Mouse (Mus musculus): ENCODE measurements around the gene March4. TPM values are rescaled to one million over a fixed set of nuclear protein-coding genes. Genes with fewer than 3 reads are reported as not detected.
A peak's percentile ranks its signal among the peaks of the same experiment; 100 is the strongest.

Gene March4
- 0.06 TPM in 2 replicates for polyA plus RNA-seq (2012; rRNA removed)

GRCm38 (mm10) chr1:72536611-72537351 is at the start of gene March4:
March4 (minus strand) TSS chr1:72536930.
- Histone ChIP-seq H3K36me3 (ENCODE audit: control insufficient read depth, insufficient read depth, low read length) (no peaks in the 10 kb centered on the region), H3K27me3 (ENCODE audit: control insufficient read depth, insufficient read depth, low read length) (peaks cover 5% of the 10 kb centered on the region; the same call in 1 of the 2 replicates), H3K4me3 (ENCODE audit: extremely low read depth, insufficient read depth, insufficient read length) (no peak within 1 kb of the TSS), H3K27ac (ENCODE audit: insufficient read depth, low read length) (no peak within 1 kb of the TSS), H3K4me1 (ENCODE audit: control insufficient read depth, insufficient read depth, insufficient read length) (no peaks in the 10 kb centered on the region)
- peak in 1 of 2 experiments; percentile 4 for DNase-seq (ENCODE audit: low read depth in 1 of 2, low spot score in 2 of 2)
- WGBS = 4% methylated on average over 41 of the region's 41 CpGs
- TF ChIP-seq POLR2A (IDR thresholded peaks at IDR 0.05; ENCODE audit: low read depth, low read length) (no peak), CTCF (IDR thresholded peaks at IDR 0.05; ENCODE audit: extremely low read depth, insufficient read depth, insufficient read length, insufficient replicate concordance) (no peak)

GRCm38 (mm10) chr1:72585971-72586875 is 49.5 kb upstream of the March4 start:
- WGBS = 93% methylated on average over 17 of the region's 17 CpGs
- no peak for DNase-seq (ENCODE audit: low read depth in 1 of 2, low spot score in 2 of 2)
- peaks cover 22% of the 10 kb centered on the region for H3K36me3 ChIP-seq (ENCODE audit: control insufficient read depth, insufficient read depth, low read length)
- no peak overlapping the region for H3K27ac ChIP-seq (ENCODE audit: insufficient read depth, low read length)
- H3K4me3 ChIP-seq (ENCODE audit: extremely low read depth, insufficient read depth, insufficient read length) = no peak overlapping the region
- H3K27me3 ChIP-seq (ENCODE audit: control insufficient read depth, insufficient read depth, low read length) = no peaks in the 10 kb centered on the region
- no peak for TF ChIP-seq POLR2A (IDR thresholded peaks at IDR 0.05; ENCODE audit: low read depth, low read length)
- H3K4me1 ChIP-seq (ENCODE audit: control insufficient read depth, insufficient read depth, insufficient read length) = 0 out of 2 replicates have a peak, but pooled peaks cover 2% of the 10 kb centered on the region

GRCm38 (mm10) chr1:72583906-72584305 is 47.2 kb upstream of the March4 start:
- H3K4me1 ChIP-seq (ENCODE audit: control insufficient read depth, insufficient read depth, insufficient read length) = 0 out of 2 replicates have a peak, but pooled peaks cover 2% of the 10 kb centered on the region
- TF ChIP-seq POLR2A (IDR thresholded peaks at IDR 0.05; ENCODE audit: low read depth, low read length) (no peak), CTCF (IDR thresholded peaks at IDR 0.05; ENCODE audit: extremely low read depth, insufficient read depth, insufficient read length, insufficient replicate concordance) (no peak)
- no peaks in the 10 kb centered on the region for H3K27me3 ChIP-seq (ENCODE audit: control insufficient read depth, insufficient read depth, low read length)
- 68% methylated on average over 4 of the region's 4 CpGs for WGBS
- DNase-seq (ENCODE audit: low read depth in 1 of 2, low spot score in 2 of 2) = no peak
- no peak overlapping the region for H3K4me3 ChIP-seq (ENCODE audit: extremely low read depth, insufficient read depth, insufficient read length)
- H3K36me3 ChIP-seq (ENCODE audit: control insufficient read depth, insufficient read depth, low read length) = peaks cover 15% of the 10 kb centered on the region
- no peak overlapping the region for H3K27ac ChIP-seq (ENCODE audit: insufficient read depth, low read length)

GRCm38 (mm10) chr1:72582947-72583731 is 46.4 kb upstream of the March4 start, which contains the start of gene Smarcal1:
Smarcal1 (plus strand) TSS chr1:72583251.
- 0 out of 2 replicates have a peak, but pooled peaks cover 2% of the 10 kb centered on the region for H3K4me1 ChIP-seq (ENCODE audit: control insufficient read depth, insufficient read depth, insufficient read length)
- WGBS = under 1% methylated on average over 25 of the region's 25 CpGs

GRCm38 (mm10) chr1:72578806-72579205 is 42.1 kb upstream of the March4 start:
- H3K4me1 ChIP-seq (ENCODE audit: control insufficient read depth, insufficient read depth, insufficient read length) = no peaks in the 10 kb centered on the region
- H3K27ac ChIP-seq (ENCODE audit: insufficient read depth, low read length) = no peak overlapping the region
- TF ChIP-seq POLR2A (IDR thresholded peaks at IDR 0.05; ENCODE audit: low read depth, low read length) (no peak), CTCF (IDR thresholded peaks at IDR 0.05; ENCODE audit: extremely low read depth, insufficient read depth, insufficient read length, insufficient replicate concordance) (no peak)
- WGBS = 27% methylated on average over 4 of the region's 4 CpGs
- no peaks in the 10 kb centered on the region for H3K27me3 ChIP-seq (ENCODE audit: control insufficient read depth, insufficient read depth, low read length)
- no peak overlapping the region for H3K4me3 ChIP-seq (ENCODE audit: extremely low read depth, insufficient read depth, insufficient read length)
- no peak for DNase-seq (ENCODE audit: low read depth in 1 of 2, low spot score in 2 of 2)
- H3K36me3 ChIP-seq (ENCODE audit: control insufficient read depth, insufficient read depth, low read length) = no peaks in the 10 kb centered on the region

More at GRCm38 (mm10) chr1:72582947-72583731, 46.4 kb upstream of the March4 start, which contains the start of gene Smarcal1:
- Histone ChIP-seq H3K27ac (ENCODE audit: insufficient read depth, low read length) (peak within 1 kb of the TSS; percentile 72), H3K27me3 (ENCODE audit: control insufficient read depth, insufficient read depth, low read length) (no peaks in the 10 kb centered on the region), H3K36me3 (ENCODE audit: control insufficient read depth, insufficient read depth, low read length) (peaks cover 15% of the 10 kb centered on the region), H3K4me3 (ENCODE audit: extremely low read depth, insufficient read depth, insufficient read length) (peak within 1 kb of the TSS; percentile 85)
- TF ChIP-seq POLR2A (IDR thresholded peaks at IDR 0.05; ENCODE audit: low read depth, low read length) = peak; percentile 50; the same call in 1 of the 2 replicates
- TF ChIP-seq CTCF (IDR thresholded peaks at IDR 0.05; ENCODE audit: extremely low read depth, insufficient read depth, insufficient read length, insufficient replicate concordance) = no peak
- peak; percentile 90 to 93 for DNase-seq (ENCODE audit: low read depth in 1 of 2, low spot score in 2 of 2)

- WGBS = 34% methylated on average over 15 of the region's 15 CpGs
- TF ChIP-seq POLR2A (IDR thresholded peaks at IDR 0.05; ENCODE audit: low read depth, low read length) = no peak
- TF ChIP-seq CTCF (IDR thresholded peaks at IDR 0.05; ENCODE audit: extremely low read depth, insufficient read depth, insufficient read length, insufficient replicate concordance) = no peak
- H3K4me1 ChIP-seq (ENCODE audit: control insufficient read depth, insufficient read depth, insufficient read length) = no peaks in the 10 kb centered on the region
- no peaks in the 10 kb centered on the region for H3K36me3 ChIP-seq (ENCODE audit: control insufficient read depth, insufficient read depth, low read length)
- no peaks in the 10 kb centered on the region for H3K27me3 ChIP-seq (ENCODE audit: control insufficient read depth, insufficient read depth, low read length)
- no peak for DNase-seq (ENCODE audit: low read depth in 1 of 2, low spot score in 2 of 2)
- H3K4me3 ChIP-seq (ENCODE audit: extremely low read depth, insufficient read depth, insufficient read length) = no peak overlapping the region
- H3K27ac ChIP-seq (ENCODE audit: insufficient read depth, low read length) = no peak overlapping the region
Measured at GRCm38 (mm10) chr1:72578351-72578750, 41.6 kb upstream of the March4 start.

Data from spleen, adult 2 months (tissue).